Mouse (Mus musculus): ENCODE measurements around the gene Phf7.

- no peak for TF ChIP-seq POLR2A (IDR thresholded peaks at IDR 0.05; ENCODE audit: low read depth, low read length)
- no peak for TF ChIP-seq CTCF (IDR thresholded peaks at IDR 0.05; ENCODE audit: extremely low read depth, insufficient read depth, insufficient read length, insufficient replicate concordance)
Measured at GRCm38 (mm10) chr14:31269456-31270100, 18.5 kb upstream of the Phf7 start.

All from spleen, adult 2 months (tissue).